In the genomic region with DNA sequence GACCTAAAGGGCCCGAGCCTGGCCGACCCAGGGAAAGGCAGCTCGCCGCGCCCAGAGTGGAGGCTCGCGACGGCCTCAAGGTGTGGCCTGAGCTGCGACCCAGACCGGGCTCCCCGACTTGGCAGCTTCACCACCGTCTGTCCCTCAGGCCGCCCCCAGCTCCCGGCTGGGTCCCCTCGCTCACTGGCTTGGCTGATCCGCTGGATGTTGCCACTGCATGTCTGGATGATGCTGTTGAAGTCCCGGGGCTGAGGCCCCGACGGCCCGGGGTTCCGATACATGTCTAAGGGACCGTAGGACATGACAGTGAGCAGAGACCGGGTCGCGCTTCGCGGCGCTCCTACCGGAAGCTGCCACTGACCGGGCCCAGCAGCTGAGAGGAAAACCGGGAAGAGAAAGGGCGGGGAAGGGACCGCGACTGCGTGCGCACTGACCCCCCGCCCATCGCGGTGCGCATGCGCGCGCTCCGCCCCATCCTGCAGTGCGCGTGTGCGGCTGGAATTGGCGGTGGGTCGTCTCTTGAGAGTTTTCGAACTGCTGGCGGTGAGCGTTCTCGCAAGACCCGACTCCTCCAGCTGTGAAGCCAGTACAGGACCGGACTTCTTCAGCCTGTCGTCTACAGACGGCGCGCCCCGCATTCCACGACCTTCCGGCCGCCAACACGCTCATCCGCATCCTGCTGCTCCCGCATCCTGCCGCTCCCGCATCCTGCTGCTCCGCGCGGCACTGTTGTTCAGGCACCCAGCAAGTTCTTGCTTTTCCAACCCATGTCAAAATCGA, we compare ENCODE assay signal across 1 mouse cellular context.
TF ChIP-seq lines count a peak whose summit lies in the region.

A gene (minus strand): TSS at position 446 of the 780 bp plus-strand sequence.

TF ChIP-seq in CH12.LX, 34 proteins besides CTCF, POLR2A, EP300 and RAD21 (continued from another document):
- TF ChIP-seq MAZ (IDR thresholded peaks at IDR 0.05; ENCODE audit: low read depth, low read length) (peak; percentile 54; the same call in 1 of the 2 replicates), MXI1 (IDR thresholded peaks at IDR 0.05; ENCODE audit: low read depth, low read length) (peak; percentile 83), CHD1 (IDR thresholded peaks at IDR 0.05; ENCODE audit: low read depth, low read length) (no peak), MEF2A (IDR thresholded peaks at IDR 0.05; ENCODE audit: borderline replicate concordance, low read depth, low read length) (peak; percentile 53; the same call in 1 of the 2 replicates), SMC3 (IDR thresholded peaks at IDR 0.05; ENCODE audit: low read depth, low read length) (no peak), ETS1 (conservative IDR thresholded peaks at IDR 0.05; ENCODE audit: low read depth, low read length) (no peak), POLR2AphosphoS2 (IDR thresholded peaks at IDR 0.05; ENCODE audit: low read depth, low read length) (peak; percentile 87), ELF1 (IDR thresholded peaks at IDR 0.05; ENCODE audit: low read depth, low read length) (peak; percentile 89), TBP (conservative IDR thresholded peaks at IDR 0.05; ENCODE audit: low read depth, low read length) (no peak; the same call in 1 of the 2 replicates), SIN3A (IDR thresholded peaks at IDR 0.05; ENCODE audit: low read length) (peak; percentile 68; the same call in 1 of the 2 replicates), USF2 (conservative IDR thresholded peaks at IDR 0.05; ENCODE audit: low read depth, low read length) (no peak), TCF12 (IDR thresholded peaks at IDR 0.05; ENCODE audit: low read depth, low read length) (peak; percentile 89), ZMIZ1 (IDR thresholded peaks at IDR 0.05; ENCODE audit: low read depth, low read length) (peak; percentile 92; the same call in 1 of the 2 replicates), KAT2A (IDR thresholded peaks at IDR 0.05; ENCODE audit: insufficient replicate concordance, low read length) (peak; percentile 72; the same call in 1 of the 2 replicates), RCOR1 (conservative IDR thresholded peaks at IDR 0.05; ENCODE audit: low read depth, low read length) (0 out of 2 replicates have a peak, but pooled peaks have one; percentile 44), NELFE (IDR thresholded peaks at IDR 0.05; ENCODE audit: low read depth, low read length) (peak; percentile 98), GABPA (IDR thresholded peaks at IDR 0.05; ENCODE audit: insufficient replicate concordance, low read depth, low read length) (no peak), JUND (conservative IDR thresholded peaks at IDR 0.05; ENCODE audit: low read depth, low read length) (no peak), UBTF (IDR thresholded peaks at IDR 0.05; ENCODE audit: low read depth, low read length) (no peak), ZNF384 (IDR thresholded peaks at IDR 0.05; ENCODE audit: low read depth, low read length) (0 out of 2 replicates have a peak, but pooled peaks have one; percentile 23), MAFK (IDR thresholded peaks at IDR 0.05; ENCODE audit: insufficient replicate concordance, low read length) (no peak), IRF4 (IDR thresholded peaks at IDR 0.05; ENCODE audit: low read depth, low read length) (no peak), BHLHE40 (IDR thresholded peaks at IDR 0.05; ENCODE audit: low read depth, low read length) (peak; percentile 41; the same call in 1 of the 2 replicates), PAX5 (IDR thresholded peaks at IDR 0.05; ENCODE audit: low read length) (no peak), MYC (IDR thresholded peaks at IDR 0.05; ENCODE audit: low read depth, low read length) (peak; percentile 42; the same call in 1 of the 2 replicates), NRF1 (IDR thresholded peaks at IDR 0.05; ENCODE audit: low read depth, low read length) (peak; percentile 100), CHD2 (IDR thresholded peaks at IDR 0.05; ENCODE audit: low read length) (peak; percentile 31; the same call in 1 of the 2 replicates), ZKSCAN1 (IDR thresholded peaks at IDR 0.05; ENCODE audit: borderline replicate concordance, low read depth, low read length) (no peak), HCFC1 (IDR thresholded peaks at IDR 0.05; ENCODE audit: low read depth, low read length) (peak; percentile 77), ZC3H11A (IDR thresholded peaks at IDR 0.05; ENCODE audit: low read depth, low read length) (no peak), MAX (IDR thresholded peaks at IDR 0.05; ENCODE audit: low read length) (peak; percentile 85), USF1 (IDR thresholded peaks at IDR 0.05; ENCODE audit: low read depth, low read length) (no peak)
